In genomic region chr13:38484701-38485100, GRCm38 (mm10) we compare ENCODE assay signal across 20 mouse cellular contexts. TPM values are rescaled to one million over a fixed set of nuclear protein-coding genes. Genes with fewer than 3 reads are reported as not detected.
A peak's percentile ranks its signal among the peaks of the same experiment; 100 is the strongest.
DNase-seq lines count a peak whose midpoint lies in the region; ATAC-seq and TF ChIP-seq lines count a peak whose summit lies in the region.
"Had no signal": no experiment of that assay in that cellular context is flagged by ENCODE, and none has a peak within 500 bp of the region (broad histone marks: within the 10 kb centered on the region; RNA-seq: fewer than 3 reads in every experiment).

No protein-coding gene starts in this region.

- 30% methylated on average over 5 of the region's 5 CpGs for WGBS in cerebellum, adult 2 months

- H3K27me3 ChIP-seq in cerebellum, adult 2 months (ENCODE audit: control insufficient read depth, insufficient read depth, low read length), result no peaks in the 10 kb centered on the region
- H3K27me3 ChIP-seq: CH12.LX; embryonic facial prominence, embryonic 12.5 days; forebrain, embryonic 13.5 days; forebrain, embryonic 15.5 days had no signal

- no peak for TF ChIP-seq POLR2A in cerebellum, adult 2 months (IDR thresholded peaks at IDR 0.05; ENCODE audit: borderline replicate concordance, insufficient read depth, low read length)

- DNase-seq in cerebellum, adult 8-10 months, result no peak
- peak; percentile 24 to 40 for DNase-seq in cerebellum, adult 2 months
- DNase-seq in cerebellum, postnatal 4 days (ENCODE audit: low spot score in 2 of 2), result no peak
- DNase-seq in cerebellum, adult 9-11 months, result peak; percentile 11
- DNase-seq in cerebellum, adult 11 months, result no peak
- peak; percentile 91 for DNase-seq in Muller cell, postnatal 12 days (ENCODE audit: inconsistent ontology term)
- no peak for DNase-seq in heart, postnatal 4 days
- DNase-seq: adrenal gland, adult 2 months; adrenal gland, postnatal 10 days; adrenal gland, postnatal 25 days; B cell, adult 2 months; cerebellum, postnatal 14 days; forebrain, postnatal 0 days had no signal

- TF ChIP-seq CTCF in cerebellum, adult 2 months (IDR thresholded peaks at IDR 0.05; ENCODE audit: borderline replicate concordance, insufficient read depth, low read depth, low read length), result no peak

- no peak overlapping the region for H3K27ac ChIP-seq in cerebellum, adult 2 months (ENCODE audit: insufficient read depth, low read length)
- H3K27ac ChIP-seq: embryonic facial prominence, embryonic 10.5 days; embryonic facial prominence, embryonic 12.5 days; forebrain, embryonic 13.5 days; forebrain, embryonic 15.5 days had no signal

- H3K4me3 ChIP-seq in cerebellum, adult 2 months (replicated peaks; ENCODE audit: insufficient read depth, low read depth, low read length), result no peak overlapping the region
- H3K4me3 ChIP-seq: embryonic facial prominence, embryonic 10.5 days; embryonic facial prominence, embryonic 12.5 days; forebrain, embryonic 13.5 days; forebrain, embryonic 15.5 days had no signal

- peak; percentile 50; the same call in 1 of the 2 replicates for ATAC-seq in cerebellum, adult (ENCODE audit: insufficient number of reproducible peaks, low FRiP score, low TSS enrichment)
- ATAC-seq: CD4-positive, CD25-positive, alpha-beta regulatory T cell, adult 4 months; forebrain, embryonic 13.5 days; forebrain, embryonic 15.5 days; forebrain, postnatal 0 days had no signal

- H3K4me1 ChIP-seq in cerebellum, adult 2 months (ENCODE audit: control insufficient read depth, insufficient read depth, low read length), result peaks cover 6% of the 10 kb centered on the region; the same call in 1 of the 2 replicates
- H3K4me1 ChIP-seq: forebrain, embryonic 15.5 days had no signal

RNA-seq across cellular contexts. Expression of gene Txndc5, which starts 43.9 kb away (rescaled TPM):
- polyA plus RNA-seq in cerebellum, adult 2 months (2012; rRNA removed), result 38.7 and 41.8 TPM in 2 replicates
- total RNA-seq in heart, postnatal 4 days (2021), result 10 to 100 TPM; 91.8 to 99.1 TPM

Comparison
In these comparisons a context has a peak if more than half of its experiments do, and no peak if none do; other contexts are left out.
1. DNase-seq: peak in cerebellum, adult 2 months (2 of 2), cerebellum, adult 9-11 months (single experiment) and Muller cell, postnatal 12 days (single experiment); none in cerebellum, adult 8-10 months (single experiment), cerebellum, postnatal 4 days (0 of 2), cerebellum, adult 11 months (single experiment) and heart, postnatal 4 days (single experiment).